In the genomic region with DNA sequence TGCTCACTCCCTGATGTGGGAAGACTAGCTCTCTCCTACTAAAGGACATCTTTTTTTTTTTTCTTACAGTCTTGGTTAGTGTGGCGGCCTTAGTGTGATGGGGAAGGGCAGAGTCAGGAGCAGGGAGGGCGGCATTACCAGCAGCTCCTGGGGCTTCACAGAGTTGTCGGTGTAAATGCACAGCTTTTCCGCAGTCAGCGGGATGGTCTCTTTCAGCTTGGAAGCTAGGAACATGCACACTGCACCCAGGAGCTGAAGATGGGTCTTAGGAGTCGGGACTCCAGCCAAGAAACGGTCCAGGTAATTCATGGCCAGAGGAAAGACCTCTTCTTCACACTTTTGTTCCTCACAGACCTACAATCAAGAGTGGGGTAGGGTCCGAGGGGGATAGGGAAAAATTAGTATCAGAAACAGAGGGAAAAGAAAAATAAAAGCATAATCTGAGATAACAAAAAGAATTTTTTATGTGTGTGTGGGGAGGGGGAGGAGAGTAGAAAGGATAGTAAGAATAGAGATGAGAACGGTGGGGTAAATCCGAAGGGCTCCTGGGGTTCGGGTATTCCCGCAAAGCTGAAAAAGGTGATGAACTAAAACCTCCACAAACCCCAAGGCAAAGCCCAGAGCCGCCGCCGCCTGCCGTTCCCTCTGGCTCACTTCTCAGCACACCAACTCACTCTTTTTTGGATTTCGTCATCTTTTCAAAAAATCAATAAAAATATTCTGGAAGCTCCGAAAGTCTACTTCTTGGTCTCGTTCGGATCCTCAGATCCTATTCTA, we compare ENCODE assay signal across 1 mouse cellular context.
A peak's percentile ranks its signal among the peaks of the same experiment; 100 is the strongest.
TF ChIP-seq lines count a peak whose summit lies in the region.

No protein-coding gene starts in this region.

TF ChIP-seq in CH12.LX, 34 proteins besides CTCF, POLR2A, EP300 and RAD21 (continued from another document):
- TF ChIP-seq TCF12 (IDR thresholded peaks at IDR 0.05; ENCODE audit: low read depth, low read length) (no peak), RCOR1 (conservative IDR thresholded peaks at IDR 0.05; ENCODE audit: low read depth, low read length) (no peak), ZNF384 (IDR thresholded peaks at IDR 0.05; ENCODE audit: low read depth, low read length) (peak; percentile 36), POLR2AphosphoS2 (IDR thresholded peaks at IDR 0.05; ENCODE audit: low read depth, low read length) (no peak)
TF ChIP-seq in CH12.LX: peak in this region for 3.
